8 mouse cellular contexts compared by ENCODE assay signal in genomic region chr12:111538292-111539040, GRCm38 (mm10). TPM values are rescaled to one million over a fixed set of nuclear protein-coding genes. Genes with fewer than 3 reads are reported as not detected.
A peak's percentile ranks its signal among the peaks of the same experiment; 100 is the strongest.
DNase-seq lines count a peak whose midpoint lies in the region; ATAC-seq and TF ChIP-seq lines count a peak whose summit lies in the region.

No protein-coding gene starts in this region.

- under 1% methylated on average over 86 of the region's 111 CpGs for WGBS in forebrain, embryonic 11.5 days
- WGBS in liver, postnatal 0 days (ENCODE audit: insufficient replicate concordance): under 1% methylated on average over 76 of the region's 111 CpGs
- under 1% methylated on average over 108 of the region's 111 CpGs for WGBS in neural tube, embryonic 13.5 days

- peak overlapping the region; percentile 88 for H3K4me2 ChIP-seq in forebrain, embryonic 11.5 days (ENCODE audit: low read depth, low read length, severe bottlenecking)
- peak overlapping the region; percentile 79 for H3K4me2 ChIP-seq in liver, postnatal 0 days (ENCODE audit: low read depth, low read length)
- peak overlapping the region; percentile 78 for H3K4me2 ChIP-seq in neural tube, embryonic 13.5 days

- no peaks in the 10 kb centered on the region for H3K27me3 ChIP-seq in forebrain, embryonic 11.5 days (ENCODE audit: control insufficient read depth, insufficient read depth, low read length)
- H3K27me3 ChIP-seq in liver, postnatal 0 days (ENCODE audit: insufficient read depth, low read length): no peaks in the 10 kb centered on the region
- no peaks in the 10 kb centered on the region for H3K27me3 ChIP-seq in neural tube, embryonic 13.5 days
- no peaks in the 10 kb centered on the region for H3K27me3 ChIP-seq in testis, adult 2 months (ENCODE audit: control insufficient read depth, insufficient read depth, low read length)

- TF ChIP-seq POLR2A in testis, adult 2 months (IDR thresholded peaks at IDR 0.05; ENCODE audit: control insufficient read depth, low read depth, low read length): peak; percentile 42

- H3K27ac ChIP-seq in brown adipose tissue, adult 24 weeks (replicated peaks; ENCODE audit: low read depth, low read length): peak overlapping the region; percentile 89
- H3K27ac ChIP-seq in forebrain, embryonic 11.5 days (ENCODE audit: low read depth, low read length): peak overlapping the region; percentile 95
- peak overlapping the region; percentile 100 for H3K27ac ChIP-seq in liver, postnatal 0 days (ENCODE audit: low read depth)
- peak overlapping the region; percentile 99 for H3K27ac ChIP-seq in neural tube, embryonic 13.5 days (replicated peaks)
- peak overlapping the region; percentile 97 for H3K27ac ChIP-seq in testis, adult 2 months (ENCODE audit: control insufficient read depth, insufficient read depth, low read depth, low read length)

- no peak; the same call in 1 of the 2 replicates for TF ChIP-seq CTCF in liver, postnatal 0 days (IDR thresholded peaks at IDR 0.05; ENCODE audit: low read depth)
- no peak for TF ChIP-seq CTCF in testis, adult 2 months (IDR thresholded peaks at IDR 0.05; ENCODE audit: control insufficient read depth, insufficient read depth, insufficient replicate concordance, low read depth, low read length)

- peaks cover 12% of the 10 kb centered on the region for H3K36me3 ChIP-seq in forebrain, embryonic 11.5 days (ENCODE audit: control insufficient read depth, insufficient read depth, low read length)
- H3K36me3 ChIP-seq in liver, postnatal 0 days (replicated peaks; ENCODE audit: insufficient read depth, low read length): peaks cover 46% of the 10 kb centered on the region
- peaks cover 42% of the 10 kb centered on the region for H3K36me3 ChIP-seq in neural tube, embryonic 13.5 days
- H3K36me3 ChIP-seq in testis, adult 2 months (ENCODE audit: control insufficient read depth, insufficient read depth, low read length): peaks cover 6% of the 10 kb centered on the region

- no peaks in the 10 kb centered on the region for H3K9me3 ChIP-seq in forebrain, embryonic 11.5 days (ENCODE audit: control insufficient read depth, low read length)
- H3K9me3 ChIP-seq in liver, postnatal 0 days (ENCODE audit: low read length): no peaks in the 10 kb centered on the region
- no peaks in the 10 kb centered on the region for H3K9me3 ChIP-seq in neural tube, embryonic 13.5 days

- DNase-seq in CD4-positive helper T cell, adult 2 months (ENCODE audit: low read depth, low spot score): peak; percentile 90
- DNase-seq in forebrain, embryonic 11.5 days (ENCODE audit: low spot score): peak; percentile 91
- peak; percentile 86 to 88 for DNase-seq in heart, postnatal 10 days
- DNase-seq in layer of hippocampus, adult 11-12 months (ENCODE audit: low spot score): peak; percentile 78
- peak; percentile 92 for DNase-seq in liver, postnatal 0 days

- no peaks in the 10 kb centered on the region; the same call in 1 of the 2 replicates for H3K4me1 ChIP-seq in brown adipose tissue, adult 24 weeks (ENCODE audit: control insufficient read depth, insufficient read depth, insufficient read length, low read length)
- peaks cover 6% of the 10 kb centered on the region; the same call in 1 of the 2 replicates for H3K4me1 ChIP-seq in forebrain, embryonic 11.5 days (replicated peaks; ENCODE audit: control insufficient read depth, insufficient read depth, low read length)
- H3K4me1 ChIP-seq in liver, postnatal 0 days (ENCODE audit: insufficient read depth): peaks cover 38% of the 10 kb centered on the region
- H3K4me1 ChIP-seq in neural tube, embryonic 13.5 days (replicated peaks): peaks cover 51% of the 10 kb centered on the region
- peaks cover 3% of the 10 kb centered on the region; the same call in 1 of the 2 replicates for H3K4me1 ChIP-seq in testis, adult 2 months (ENCODE audit: control insufficient read depth, insufficient read depth, low read length)

- peak overlapping the region; percentile 98 for H3K9ac ChIP-seq in forebrain, embryonic 11.5 days (ENCODE audit: low read length)
- peak overlapping the region; percentile 100 for H3K9ac ChIP-seq in liver, postnatal 0 days (replicated peaks)
- H3K9ac ChIP-seq in neural tube, embryonic 13.5 days: peak overlapping the region; percentile 95

- peak; percentile 48 for ATAC-seq in forebrain, embryonic 11.5 days (replicated peaks; ENCODE audit: low FRiP score)
- peak; percentile 73 for ATAC-seq in liver, postnatal 0 days
- ATAC-seq in neural tube, embryonic 13.5 days (ENCODE audit: low read depth): peak; percentile 69

- H3K4me3 ChIP-seq in brown adipose tissue, adult 24 weeks (ENCODE audit: insufficient read depth, low read depth, low read length): peak overlapping the region; percentile 99
- peak overlapping the region; percentile 97 for H3K4me3 ChIP-seq in forebrain, embryonic 11.5 days (ENCODE audit: low read depth, low read length)
- H3K4me3 ChIP-seq in liver, postnatal 0 days (ENCODE audit: low read depth, low read length): peak overlapping the region; percentile 96
- H3K4me3 ChIP-seq in neural tube, embryonic 13.5 days: peak overlapping the region; percentile 90
- peak overlapping the region; percentile 92 for H3K4me3 ChIP-seq in testis, adult 2 months (ENCODE audit: control insufficient read depth, low read depth, low read length)

- intact Hi-C loops in heart, postnatal 10 days (cut with DNase I): loop anchor here (2.0 kb wide), 1 partner anchor 34 kb away; no protein-coding TSS in a partner anchor

- no peak for TF ChIP-seq EP300 in liver, postnatal 0 days (IDR thresholded peaks at IDR 0.05; ENCODE audit: low read depth)

RNA-seq across cellular contexts. Expression of gene Eif5, which starts 0.7 kb away (rescaled TPM):
- polyA plus RNA-seq in brown adipose tissue, adult 24 weeks (2012; ENCODE audit: insufficient read depth, insufficient read length, missing spikeins): 216 and 330 TPM in 2 replicates
- polyA plus RNA-seq in forebrain, embryonic 11.5 days (2014; fragmentation: Nextera tagmentation; extraction: Ambion mirVana): 673 and 736 TPM in 2 replicates
- total RNA-seq in heart, postnatal 10 days (2021): 100 to 1,000 TPM; 196 to 199 TPM
- polyA plus RNA-seq in liver, postnatal 0 days (2015; fragmentation: Nextera tagmentation; extraction: Ambion mirVana): 520 and 559 TPM in 2 replicates
- polyA plus RNA-seq in neural tube, embryonic 13.5 days (2015; fragmentation: Nextera tagmentation; extraction: Ambion mirVana): 552 and 587 TPM in 2 replicates
- polyA plus RNA-seq in testis, adult 2 months (2012; rRNA removed): 280 and 283 TPM in 2 replicates

RNA-seq across cellular contexts. Expression of gene Mark3, which starts 35.9 kb away (rescaled TPM):
- 25.9 and 31.0 TPM in 2 replicates for polyA plus RNA-seq in brown adipose tissue, adult 24 weeks (2012; ENCODE audit: insufficient read depth, insufficient read length, missing spikeins)
- 69.1 and 81.1 TPM in 2 replicates for polyA plus RNA-seq in forebrain, embryonic 11.5 days (2014; fragmentation: Nextera tagmentation; extraction: Ambion mirVana)
- 10 to 100 TPM; 71.0 to 71.7 TPM for total RNA-seq in heart, postnatal 10 days (2021)
- polyA plus RNA-seq in liver, postnatal 0 days (2015; fragmentation: Nextera tagmentation; extraction: Ambion mirVana): 9.5 and 11.0 TPM in 2 replicates
- 53.1 and 61.5 TPM in 2 replicates for polyA plus RNA-seq in neural tube, embryonic 13.5 days (2015; fragmentation: Nextera tagmentation; extraction: Ambion mirVana)
- 17.0 and 21.4 TPM in 2 replicates for polyA plus RNA-seq in testis, adult 2 months (2012; rRNA removed)

RNA-seq across cellular contexts. Expression of gene Gm266, which starts 52.8 kb away (rescaled TPM):
- not detected in 2 replicates for polyA plus RNA-seq in brown adipose tissue, adult 24 weeks (2012; ENCODE audit: insufficient read depth, insufficient read length, missing spikeins)
- polyA plus RNA-seq in forebrain, embryonic 11.5 days (2014; fragmentation: Nextera tagmentation; extraction: Ambion mirVana): 4.7 and 5.0 TPM in 2 replicates
- 1 to 10 TPM; 2.2 to 2.4 TPM for total RNA-seq in heart, postnatal 10 days (2021)
- polyA plus RNA-seq in liver, postnatal 0 days (2015; fragmentation: Nextera tagmentation; extraction: Ambion mirVana): 0.49 and 0.54 TPM in 2 replicates
- polyA plus RNA-seq in neural tube, embryonic 13.5 days (2015; fragmentation: Nextera tagmentation; extraction: Ambion mirVana): 1.6 TPM in 2 replicates
- 1.7 and 1.8 TPM in 2 replicates for polyA plus RNA-seq in testis, adult 2 months (2012; rRNA removed)

Comparison
In these comparisons a context has a peak if more than half of its experiments do, and no peak if none do; other contexts are left out.
1. Peak in every context shown above with its lines: DNase-seq, ATAC-seq, H3K4me3 ChIP-seq and H3K27ac ChIP-seq.